Mouse (Mus musculus): ENCODE measurements at regions not wholly inside any gene's neighbourhood (a gene's known extent, or its start where the extent isn't known, plus 50 kb on each side); places are given as distances from the start of the nearest gene placed in this dataset.

- no peaks in the 10 kb centered on the region for H3K27me3 ChIP-seq (ENCODE audit: control insufficient read depth, insufficient read depth, low read length)
- H3K9ac ChIP-seq (ENCODE audit: low read depth, low read length, severe bottlenecking), result no peak overlapping the region
- no peak overlapping the region for H3K4me2 ChIP-seq (replicated peaks; ENCODE audit: low read depth, low read length, severe bottlenecking)
- H3K4me1 ChIP-seq (ENCODE audit: control insufficient read depth, insufficient read depth, low read length), result no peaks in the 10 kb centered on the region
- no peak for DNase-seq (ENCODE audit: low spot score)
- H3K27ac ChIP-seq (replicated peaks; ENCODE audit: low read depth, low read length), result no peak overlapping the region
- no peaks in the 10 kb centered on the region for H3K36me3 ChIP-seq (ENCODE audit: control insufficient read depth, insufficient read depth, low read length)
- no peaks in the 10 kb centered on the region for H3K9me3 ChIP-seq (ENCODE audit: control insufficient read depth, low read length)
- no peak for ATAC-seq (ENCODE audit: low FRiP score, low read depth)
- 70% methylated on average over 4 of the region's 4 CpGs for WGBS
- no peak for TF ChIP-seq POLR2A (IDR thresholded peaks at IDR 0.05; ENCODE audit: borderline replicate concordance, extremely low read depth, insufficient read depth, insufficient read length)
- no peak overlapping the region for H3K4me3 ChIP-seq (replicated peaks; ENCODE audit: low read length)
These were observed 57.0 kb downstream of the Mbl2 start for GRCm38 (mm10) chr19:30289721-30290120.

GRCm38 (mm10) chr19:30295263-30295704 is 62.5 kb downstream of the Mbl2 start:
- WGBS, result 38% methylated on average over 15 of the region's 15 CpGs
- Histone ChIP-seq H3K4me3 (replicated peaks; ENCODE audit: low read length) (no peak overlapping the region), H3K27ac (replicated peaks; ENCODE audit: low read depth, low read length) (no peak overlapping the region), H3K36me3 (ENCODE audit: control insufficient read depth, insufficient read depth, low read length) (no peaks in the 10 kb centered on the region), H3K4me2 (replicated peaks; ENCODE audit: low read depth, low read length, severe bottlenecking) (0 out of 2 replicates have a peak overlapping the region, but pooled peaks have one; percentile 7), H3K4me1 (ENCODE audit: control insufficient read depth, insufficient read depth, low read length) (no peaks in the 10 kb centered on the region), H3K9ac (ENCODE audit: low read depth, low read length, severe bottlenecking) (no peak overlapping the region), H3K9me3 (ENCODE audit: control insufficient read depth, low read length) (no peaks in the 10 kb centered on the region), H3K27me3 (ENCODE audit: control insufficient read depth, insufficient read depth, low read length) (no peaks in the 10 kb centered on the region)
- TF ChIP-seq POLR2A (IDR thresholded peaks at IDR 0.05; ENCODE audit: borderline replicate concordance, extremely low read depth, insufficient read depth, insufficient read length), result no peak
- peak; percentile 26 for DNase-seq (ENCODE audit: low spot score)
- no peak for ATAC-seq (ENCODE audit: low FRiP score, low read depth)

DNA sequence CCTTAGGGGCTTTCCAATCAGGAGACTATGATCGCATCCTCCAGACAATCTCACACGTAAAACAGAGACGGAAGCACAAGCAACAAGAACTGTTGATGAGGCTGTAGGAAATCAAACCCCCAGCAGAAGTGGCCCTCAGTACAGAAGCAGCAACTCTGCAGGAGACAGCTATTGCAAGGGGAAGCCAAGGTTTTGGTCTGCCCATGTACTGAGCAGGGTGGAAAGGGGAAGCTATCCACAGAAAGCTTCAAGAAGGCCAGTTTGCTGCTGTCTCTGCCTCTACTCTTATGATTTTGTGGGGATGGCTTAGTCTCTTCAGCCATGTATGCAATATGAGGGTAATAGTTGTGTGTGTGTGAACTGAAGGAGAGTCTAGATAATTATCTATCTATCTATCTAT is 63.3 kb downstream of the Mbl2 start:
- Histone ChIP-seq H3K4me3 (replicated peaks; ENCODE audit: low read length) (no peak overlapping the region), H3K36me3 (ENCODE audit: control insufficient read depth, insufficient read depth, low read length) (no peaks in the 10 kb centered on the region), H3K4me1 (ENCODE audit: control insufficient read depth, insufficient read depth, low read length) (no peaks in the 10 kb centered on the region), H3K27me3 (ENCODE audit: control insufficient read depth, insufficient read depth, low read length) (no peaks in the 10 kb centered on the region), H3K27ac (replicated peaks; ENCODE audit: low read depth, low read length) (no peak overlapping the region), H3K9ac (ENCODE audit: low read depth, low read length, severe bottlenecking) (no peak overlapping the region), H3K4me2 (replicated peaks; ENCODE audit: low read depth, low read length, severe bottlenecking) (no peak overlapping the region), H3K9me3 (ENCODE audit: control insufficient read depth, low read length) (no peaks in the 10 kb centered on the region)
- WGBS, result 83% methylated on average over 3 of the region's 3 CpGs
- ATAC-seq (ENCODE audit: low FRiP score, low read depth), result no peak
- no peak for TF ChIP-seq POLR2A (IDR thresholded peaks at IDR 0.05; ENCODE audit: borderline replicate concordance, extremely low read depth, insufficient read depth, insufficient read length)
- DNase-seq (ENCODE audit: low spot score), result no peak

GRCm38 (mm10) chr19:30299536-30299935 is 66.8 kb downstream of the Mbl2 start:
- Histone ChIP-seq H3K27ac (replicated peaks; ENCODE audit: low read depth, low read length) (no peak overlapping the region), H3K9me3 (ENCODE audit: control insufficient read depth, low read length) (no peaks in the 10 kb centered on the region), H3K9ac (ENCODE audit: low read depth, low read length, severe bottlenecking) (no peak overlapping the region), H3K4me1 (ENCODE audit: control insufficient read depth, insufficient read depth, low read length) (no peaks in the 10 kb centered on the region; the same call in 1 of the 2 replicates), H3K27me3 (ENCODE audit: control insufficient read depth, insufficient read depth, low read length) (no peaks in the 10 kb centered on the region), H3K36me3 (ENCODE audit: control insufficient read depth, insufficient read depth, low read length) (no peaks in the 10 kb centered on the region), H3K4me2 (replicated peaks; ENCODE audit: low read depth, low read length, severe bottlenecking) (no peak overlapping the region), H3K4me3 (replicated peaks; ENCODE audit: low read length) (no peak overlapping the region)
- 89% methylated on average over 3 of the region's 3 CpGs for WGBS
- no peak for TF ChIP-seq POLR2A (IDR thresholded peaks at IDR 0.05; ENCODE audit: borderline replicate concordance, extremely low read depth, insufficient read depth, insufficient read length)
- ATAC-seq (ENCODE audit: low FRiP score, low read depth) (no peak), DNase-seq (ENCODE audit: low spot score) (no peak)

DNA sequence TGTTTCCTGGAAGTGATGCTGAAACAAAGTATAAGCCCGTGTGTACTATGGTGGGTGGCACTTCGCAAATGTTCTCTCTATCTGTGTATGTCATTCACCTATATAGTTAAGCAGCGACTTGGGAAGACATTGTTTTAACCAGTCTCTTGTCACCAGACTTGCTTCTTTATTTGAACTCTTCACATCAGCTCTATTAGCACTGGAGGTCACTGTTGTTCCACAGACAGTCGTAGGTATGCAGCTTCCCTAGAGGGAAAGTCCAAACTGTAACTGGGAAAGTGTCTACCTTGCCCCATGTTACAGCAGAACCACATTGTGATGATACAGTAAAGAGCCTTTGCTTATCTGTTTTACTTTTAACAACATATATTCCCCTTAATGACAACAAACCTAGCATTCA is 69.5 kb downstream of the Mbl2 start:
- no peak overlapping the region for H3K9ac ChIP-seq (ENCODE audit: low read depth, low read length, severe bottlenecking)
- no peak overlapping the region for H3K27ac ChIP-seq (replicated peaks; ENCODE audit: low read depth, low read length)
- DNase-seq (ENCODE audit: low spot score), result no peak
- H3K4me3 ChIP-seq (replicated peaks; ENCODE audit: low read length), result no peak overlapping the region
- H3K4me2 ChIP-seq (replicated peaks; ENCODE audit: low read depth, low read length, severe bottlenecking), result no peak overlapping the region
- no peaks in the 10 kb centered on the region for H3K27me3 ChIP-seq (ENCODE audit: control insufficient read depth, insufficient read depth, low read length)
- H3K9me3 ChIP-seq (ENCODE audit: control insufficient read depth, low read length), result no peaks in the 10 kb centered on the region
- H3K4me1 ChIP-seq (ENCODE audit: control insufficient read depth, insufficient read depth, low read length), result peaks cover 4% of the 10 kb centered on the region; the same call in 1 of the 2 replicates
- ATAC-seq (ENCODE audit: low FRiP score, low read depth), result no peak
- WGBS, result 76% methylated on average over 4 of the region's 4 CpGs
- H3K36me3 ChIP-seq (ENCODE audit: control insufficient read depth, insufficient read depth, low read length), result no peaks in the 10 kb centered on the region
- TF ChIP-seq POLR2A (IDR thresholded peaks at IDR 0.05; ENCODE audit: borderline replicate concordance, extremely low read depth, insufficient read depth, insufficient read length), result no peak

DNA sequence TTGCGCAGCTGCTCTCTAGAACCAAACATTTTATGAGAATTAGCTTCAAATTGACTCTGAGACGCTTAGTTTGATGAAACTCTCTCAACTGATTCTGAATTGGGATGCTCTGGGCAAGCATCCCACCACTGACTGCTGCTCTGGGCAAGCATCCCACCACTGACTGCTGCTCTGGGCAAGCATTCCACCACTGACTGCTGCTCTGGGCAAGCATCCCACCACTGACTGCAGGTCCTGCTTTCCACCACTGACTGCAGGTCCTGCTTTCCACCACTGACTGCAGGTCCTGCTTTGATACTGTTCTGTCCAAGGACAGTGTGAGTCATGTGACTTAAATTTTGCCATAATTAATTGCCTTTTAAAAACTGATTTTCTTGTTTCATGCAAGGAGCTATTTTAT is 73.6 kb downstream of the Mbl2 start:
- Histone ChIP-seq H3K27ac (replicated peaks; ENCODE audit: low read depth, low read length) (no peak overlapping the region), H3K36me3 (ENCODE audit: control insufficient read depth, insufficient read depth, low read length) (no peaks in the 10 kb centered on the region), H3K4me1 (ENCODE audit: control insufficient read depth, insufficient read depth, low read length) (peaks cover 4% of the 10 kb centered on the region; the same call in 1 of the 2 replicates), H3K9ac (ENCODE audit: low read depth, low read length, severe bottlenecking) (no peak overlapping the region), H3K4me2 (replicated peaks; ENCODE audit: low read depth, low read length, severe bottlenecking) (no peak overlapping the region), H3K4me3 (replicated peaks; ENCODE audit: low read length) (no peak overlapping the region), H3K9me3 (ENCODE audit: control insufficient read depth, low read length) (no peaks in the 10 kb centered on the region), H3K27me3 (ENCODE audit: control insufficient read depth, insufficient read depth, low read length) (no peaks in the 10 kb centered on the region)
- ATAC-seq (ENCODE audit: low FRiP score, low read depth) (no peak), DNase-seq (ENCODE audit: low spot score) (peak; percentile 11)
- WGBS, result 73% methylated on average over 2 of the region's 2 CpGs
- no peak for TF ChIP-seq POLR2A (IDR thresholded peaks at IDR 0.05; ENCODE audit: borderline replicate concordance, extremely low read depth, insufficient read depth, insufficient read length)
